Mouse (Mus musculus) hindbrain, postnatal 0 days (tissue): ENCODE measurements around the gene Ikzf4. TPM values are rescaled to one million over a fixed set of nuclear protein-coding genes. Genes with fewer than 3 reads are reported as not detected.

Experiments
- ATAC-seq: fragments of 200-750 bp; cut with Nextera tagmentation; 2 replicates; pipeline ENCODE4 v1.8.0; 2017; ENCODE audit warnings: mild to moderate bottlenecking, moderate TSS enrichment, moderate library complexity
- DNase-seq: peaks from one replicate; pipeline ENCODE4 v3.0.0-alpha.2; 2015; ENCODE audit warnings: low spot score
- H3K27ac ChIP-seq: fragments of 300-500 bp; sonication (generic); 2 replicates; pipeline ENCODE4 v1.5.1; 2014; ENCODE audit warnings: mild to moderate bottlenecking
- H3K27me3 ChIP-seq: fragments of 300-500 bp; sonication (generic); 2 replicates; pipeline ENCODE4 v1.6.1; 2014; ENCODE audit warnings: low read length, mixed read lengths; ENCODE audit not compliant: insufficient read depth
- H3K36me3 ChIP-seq: fragments of 300-500 bp; sonication (generic); 2 replicates; pipeline ENCODE4 v1.6.1; 2014; ENCODE audit warnings: low read length, mixed read lengths; ENCODE audit not compliant: insufficient read depth
- H3K4me1 ChIP-seq: fragments of 300-500 bp; sonication (generic); 2 replicates; pipeline ENCODE4 v1.6.1; 2014; ENCODE audit warnings: antibody characterized with exemption, low read length, mixed read lengths; ENCODE audit not compliant: insufficient read depth
- H3K4me2 ChIP-seq: fragments of 300-500 bp; sonication (generic); 2 replicates; pipeline ENCODE4 v1.6.1; 2014; ENCODE audit warnings: low read depth, mild to moderate bottlenecking, low read length, moderate library complexity, mixed read lengths
- H3K4me3 ChIP-seq: fragments of 300-500 bp; sonication (generic); 2 replicates; pipeline ENCODE4 v1.5.1; 2014; ENCODE audit warnings: low read length
- H3K9ac ChIP-seq: fragments of 300-500 bp; sonication (generic); replicated peaks from 2 replicates; pipeline ENCODE4 v1.6.1; 2014; ENCODE audit warnings: mild to moderate bottlenecking, low read length, moderate library complexity, mixed read lengths
- H3K9me3 ChIP-seq: fragments of 300-500 bp; sonication (generic); 2 replicates; pipeline ENCODE4 v1.6.1; 2016; ENCODE audit warnings: low read length, mixed read lengths
- CTCF ChIP-seq: IDR thresholded peaks from 2 replicates; pipeline ENCODE4 v1.5.1; 2016; ENCODE audit warnings: antibody characterized with exemption, control low read depth, low read depth
- WGBS: fragments of 180-500 bp; shearing (Covaris S2); extraction: QIAGEN DNeasy Blood & Tissue Kit; methylation state at CpG from one replicate; pipeline ENCODE4 v1.1.7; 2014; 5-methylcytosine and 5-hydroxymethylcytosine counted together
- polyA plus RNA-seq: library from polyadenylated mRNA; unstranded; fragments of >200 nt; fragmentation: Nextera tagmentation; extraction: Ambion mirVana; gene quantifications from 2 replicates; pipeline ENCODE4 v1.2.1, GENCODE M21; 2015
- total RNA-seq: library from RNA; depleted of rRNA; stranded (reverse); fragments of >200 nt; gene quantifications from 2 replicates; pipeline ENCODE4 v1.2.3, GENCODE M21; 2014; rRNA removed

Ikzf4 gene
- total RNA-seq (11.0 and 90.5 TPM in 2 replicates), polyA plus RNA-seq (8.6 and 9.8 TPM in 2 replicates)

DNA sequence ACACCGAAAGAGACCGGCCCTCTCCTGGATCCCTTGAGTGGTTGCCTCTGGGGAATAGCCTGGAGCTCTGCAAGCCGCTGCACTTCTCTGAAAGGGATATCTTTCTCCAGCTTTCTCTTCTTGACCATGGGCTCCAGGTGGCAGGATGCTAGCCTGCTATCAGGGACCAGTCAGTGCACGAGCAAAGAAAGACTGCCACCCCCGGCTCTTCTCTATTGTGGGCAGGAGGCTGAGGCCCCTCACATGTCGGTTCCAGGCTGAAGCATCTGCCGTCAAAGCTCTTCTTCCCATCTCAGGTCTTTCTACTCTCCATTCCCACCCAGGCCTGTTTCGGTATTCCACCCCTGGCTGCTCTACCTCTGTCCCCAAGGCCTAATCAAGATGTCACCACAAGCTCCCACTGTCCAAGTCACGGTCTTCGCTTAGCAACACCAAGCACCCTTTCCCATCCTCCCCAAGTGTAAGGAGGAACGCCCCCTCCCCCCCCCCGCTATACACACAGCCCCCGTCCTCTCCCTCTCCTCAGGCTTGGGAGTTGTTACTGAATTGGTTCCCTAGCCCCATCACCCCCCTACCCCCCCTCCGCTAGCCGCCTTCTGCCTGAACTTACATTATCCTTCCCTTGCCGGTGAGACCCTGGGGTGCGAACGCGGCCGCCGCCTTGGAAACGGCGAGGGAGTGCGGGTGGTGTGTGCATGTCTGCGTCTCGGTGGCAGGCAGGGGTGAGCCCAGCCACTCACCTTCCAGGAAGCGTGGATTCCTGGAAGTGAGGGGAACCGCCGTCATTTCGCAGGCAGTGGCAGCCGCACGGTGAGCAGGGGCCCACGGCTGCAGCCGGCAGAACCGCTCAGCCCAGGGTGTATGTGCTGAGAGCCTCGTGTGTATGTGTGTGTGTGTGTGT is at the start of gene Ikzf4:
TSS of gene Ikzf4 (minus strand) at position 881 of the 901 bp plus-strand sequence.
- H3K9me3 ChIP-seq = no peaks in the 10 kb centered on the region
- H3K9ac ChIP-seq = peak within 1 kb of the TSS; percentile 69
- H3K27ac ChIP-seq = peak within 1 kb of the TSS; percentile 90
- DNase-seq (peak; percentile 65), ATAC-seq (peak; percentile 84)
- H3K4me2 ChIP-seq = peak within 1 kb of the TSS; percentile 66
- H3K27me3 ChIP-seq = no peaks in the 10 kb centered on the region
- H3K36me3 ChIP-seq = peaks cover 10% of the 10 kb centered on the region; the same call in 1 of the 2 replicates
- H3K4me3 ChIP-seq = peak within 1 kb of the TSS; percentile 55
- peaks cover 13% of the 10 kb centered on the region; the same call in 1 of the 2 replicates for H3K4me1 ChIP-seq
- TF ChIP-seq CTCF = no peak
- 1% methylated on average over 36 of the region's 36 CpGs for WGBS

GRCm38 (mm10) chr10:128695411-128695991 is 49.7 kb upstream of the Ikzf4 start:
- peak overlapping the region; percentile 96 for H3K27ac ChIP-seq
- H3K4me1 ChIP-seq = peaks cover 4% of the 10 kb centered on the region; the same call in 1 of the 2 replicates
- H3K27me3 ChIP-seq = no peaks in the 10 kb centered on the region
- peak overlapping the region; percentile 87 for H3K9ac ChIP-seq
- DNase-seq = no peak
- H3K9me3 ChIP-seq = no peaks in the 10 kb centered on the region
- ATAC-seq = no peak
- H3K4me3 ChIP-seq = peak overlapping the region; percentile 84
- 0% methylated on average over 22 of the region's 22 CpGs for WGBS
- peak overlapping the region; percentile 81 for H3K4me2 ChIP-seq
- no peaks in the 10 kb centered on the region for H3K36me3 ChIP-seq
- TF ChIP-seq CTCF = no peak

DNA sequence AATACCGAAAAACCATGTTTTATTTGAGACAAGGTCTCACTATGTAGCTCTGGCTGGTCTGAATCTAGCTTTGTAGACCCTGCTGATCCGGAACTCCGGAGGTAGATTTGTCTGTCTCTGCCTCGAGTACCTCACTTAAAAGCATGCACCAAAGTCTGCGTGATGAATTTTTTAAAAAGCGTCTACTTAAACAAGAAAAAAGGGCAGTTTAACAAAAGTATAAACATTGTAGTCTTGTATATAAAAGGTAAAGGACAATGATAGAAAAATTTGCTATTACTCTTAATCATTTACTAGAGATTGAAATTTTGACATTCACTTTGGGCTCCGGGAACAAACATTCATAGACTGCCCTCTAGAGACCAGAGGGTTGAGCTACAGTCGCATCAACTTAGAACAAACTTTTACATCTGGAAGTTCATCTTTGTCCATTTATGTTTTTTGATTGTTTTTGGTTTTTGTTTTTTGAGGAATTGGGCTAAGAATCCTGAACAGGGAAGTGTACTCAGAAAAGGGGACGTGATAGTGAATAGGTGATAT is 28.7 kb upstream of the Ikzf4 start:
- Histone ChIP-seq H3K27ac (no peak overlapping the region), H3K4me2 (peak overlapping the region; percentile 75), H3K4me1 (no peaks in the 10 kb centered on the region; the same call in 1 of the 2 replicates), H3K4me3 (peak overlapping the region; percentile 54), H3K9ac (peak overlapping the region; percentile 48; the same call in 1 of the 2 replicates), H3K27me3 (no peaks in the 10 kb centered on the region), H3K9me3 (no peaks in the 10 kb centered on the region), H3K36me3 (peaks cover 14% of the 10 kb centered on the region; the same call in 1 of the 2 replicates)
- WGBS = 3% methylated on average over 9 of the region's 9 CpGs
- TF ChIP-seq CTCF = peak; percentile 69
- peak; percentile 79 for DNase-seq
- ATAC-seq = no peak

- TF ChIP-seq CTCF = no peak
- Histone ChIP-seq H3K9ac (peak within 1 kb of the TSS; percentile 48), H3K4me3 (peak within 1 kb of the TSS; percentile 54), H3K4me2 (peak within 1 kb of the TSS; percentile 75), H3K27me3 (no peaks in the 10 kb centered on the region), H3K27ac (peak within 1 kb of the TSS; percentile 37), H3K9me3 (no peaks in the 10 kb centered on the region), H3K36me3 (peaks cover 11% of the 10 kb centered on the region; the same call in 1 of the 2 replicates), H3K4me1 (no peaks in the 10 kb centered on the region; the same call in 1 of the 2 replicates)
- peak; percentile 88 for ATAC-seq
- WGBS = under 1% methylated on average over 59 of the region's 60 CpGs
- peak; percentile 88 for DNase-seq
Observed at GRCm38 (mm10) chr10:128673763-128674468, 28.1 kb upstream of the Ikzf4 start, which contains the start of gene Suox. Gene Suox (minus strand): TSS chr10:128674073.

DNA sequence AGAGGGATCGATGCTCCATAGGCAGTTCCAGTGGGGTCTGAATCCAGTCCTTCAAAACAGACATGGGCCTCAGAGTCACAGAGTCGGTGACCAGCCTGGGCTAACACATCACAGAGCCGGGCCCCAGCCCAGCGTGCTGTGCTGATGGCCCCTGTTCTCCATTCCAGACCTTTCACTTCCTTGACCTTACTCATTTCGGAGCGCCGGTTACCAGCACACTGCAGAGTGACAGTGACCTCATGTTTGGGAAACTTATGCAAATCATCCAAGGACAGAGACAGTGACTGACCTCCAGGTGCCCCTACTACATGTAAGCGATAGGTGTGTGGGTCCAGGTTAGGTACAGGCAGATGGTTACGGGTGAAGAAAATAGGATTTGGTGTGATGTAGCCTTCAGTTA is 25.4 kb upstream of the Ikzf4 start:
- Histone ChIP-seq H3K27me3 (no peaks in the 10 kb centered on the region), H3K36me3 (peaks cover 11% of the 10 kb centered on the region; the same call in 1 of the 2 replicates), H3K4me1 (no peaks in the 10 kb centered on the region; the same call in 1 of the 2 replicates), H3K27ac (no peak overlapping the region), H3K9ac (no peak overlapping the region), H3K9me3 (no peaks in the 10 kb centered on the region), H3K4me2 (no peak overlapping the region), H3K4me3 (no peak overlapping the region)
- no peak for TF ChIP-seq CTCF
- DNase-seq (no peak), ATAC-seq (no peak)
- 96% methylated on average over 9 of the region's 9 CpGs for WGBS
